Comparison of ENCODE assay signal across 31 mouse cellular contexts in genomic region chr2:68996268-68996667, GRCm38 (mm10).
"Had no signal": no experiment of that assay in that cellular context is flagged by ENCODE, and none has a peak within 500 bp of the region (broad histone marks: within the 10 kb centered on the region; RNA-seq: fewer than 3 reads in every experiment).

No protein-coding gene starts in this region.

- H3K36me3 ChIP-seq: limb, embryonic 12.5 days; limb, embryonic 13.5 days; limb, embryonic 15.5 days; liver, embryonic 12.5 days; liver, embryonic 13.5 days; liver, embryonic 15.5 days; lung, embryonic 15.5 days; midbrain, embryonic 12.5 days; midbrain, embryonic 13.5 days; midbrain, embryonic 15.5 days; neural tube, embryonic 12.5 days had no signal

- DNase-seq: left cerebral cortex, postnatal 4 days; liver; liver, embryonic 13.5 days; liver, postnatal 0 days; lung, adult 18-20 months; lung, postnatal 10 days; lung, postnatal 14 days; lung, postnatal 36 days; lung, postnatal 4 days; midbrain, embryonic 14.5 days had no signal

- H3K4me1 ChIP-seq: limb, embryonic 10.5 days; limb, embryonic 12.5 days; liver, embryonic 15.5 days; midbrain, embryonic 10.5 days; midbrain, embryonic 12.5 days; midbrain, embryonic 15.5 days; neural tube, embryonic 12.5 days had no signal

- H3K9me3 ChIP-seq: limb, embryonic 10.5 days; limb, embryonic 12.5 days; limb, embryonic 13.5 days; limb, embryonic 15.5 days; liver, embryonic 12.5 days; liver, embryonic 13.5 days; liver, embryonic 15.5 days; lung, embryonic 15.5 days; megakaryocyte, embryonic 14.5 days; midbrain, embryonic 10.5 days; midbrain, embryonic 12.5 days; midbrain, embryonic 15.5 days; neural tube, embryonic 12.5 days had no signal

- ATAC-seq: liver, embryonic 12.5 days; liver, postnatal 0 days; lung, postnatal 0 days; midbrain, embryonic 13.5 days; midbrain, embryonic 15.5 days; midbrain, embryonic 16.5 days had no signal

- H3K4me2 ChIP-seq: limb, embryonic 12.5 days; limb, embryonic 13.5 days; limb, embryonic 15.5 days; liver, embryonic 11.5 days; liver, embryonic 12.5 days; liver, embryonic 13.5 days; liver, embryonic 15.5 days; lung, embryonic 15.5 days; midbrain, embryonic 11.5 days; midbrain, embryonic 12.5 days; midbrain, embryonic 13.5 days; midbrain, embryonic 15.5 days; neural tube, embryonic 12.5 days had no signal

- H3K9ac ChIP-seq: limb, embryonic 12.5 days; limb, embryonic 13.5 days; limb, embryonic 15.5 days; liver, embryonic 12.5 days; liver, embryonic 13.5 days; liver, embryonic 14.5 days; liver, embryonic 15.5 days; liver, postnatal 0 days; lung, embryonic 15.5 days; midbrain, embryonic 12.5 days; midbrain, embryonic 13.5 days; midbrain, embryonic 15.5 days; neural tube, embryonic 12.5 days had no signal

- H3K27me3 ChIP-seq: limb, embryonic 12.5 days; limb, embryonic 13.5 days; limb, embryonic 15.5 days; liver, embryonic 12.5 days; liver, embryonic 13.5 days; liver, embryonic 15.5 days; lung, embryonic 15.5 days; megakaryocyte, embryonic 14.5 days; midbrain, embryonic 12.5 days; midbrain, embryonic 13.5 days; midbrain, embryonic 15.5 days; neural tube, embryonic 12.5 days had no signal

- H3K4me3 ChIP-seq: left cerebral cortex, adult 2 months; limb, embryonic 10.5 days; limb, embryonic 12.5 days; limb, embryonic 13.5 days; limb, embryonic 15.5 days; liver, embryonic 12.5 days; liver, embryonic 13.5 days; liver, embryonic 15.5 days; lung, embryonic 15.5 days; megakaryocyte, embryonic 14.5 days; midbrain, embryonic 10.5 days; midbrain, embryonic 12.5 days; midbrain, embryonic 13.5 days; midbrain, embryonic 15.5 days; myocyte; neural tube, embryonic 12.5 days had no signal

- H3K27ac ChIP-seq: left cerebral cortex, adult 2 months; limb, embryonic 10.5 days; limb, embryonic 12.5 days; limb, embryonic 13.5 days; limb, embryonic 15.5 days; liver, embryonic 12.5 days; liver, embryonic 13.5 days; liver, embryonic 14.5 days; liver, embryonic 15.5 days; lung, embryonic 15.5 days; macrophage; midbrain, embryonic 10.5 days; midbrain, embryonic 12.5 days; midbrain, embryonic 13.5 days; midbrain, embryonic 15.5 days; neural tube, embryonic 12.5 days had no signal
